Mouse (Mus musculus) ovary, adult 2 months (tissue): ENCODE data around the gene Limk1. TPM values are rescaled to one million over a fixed set of nuclear protein-coding genes. Genes with fewer than 3 reads are reported as not detected.

Experiments used
- polyA plus RNA-seq: library from polyadenylated mRNA; depleted of rRNA; stranded (reverse); fragments of >200 nt; gene quantifications from 2 replicates; pipeline ENCODE4 v1.2.3, GENCODE M21; 2012; rRNA removed

The Limk1 gene
- polyA plus RNA-seq = 26.1 TPM in 2 replicates

GRCm38 (mm10) chr5:134688086-134688717, at the start of gene Limk1:
Limk1 (minus strand) TSS chr5:134688598.

GRCm38 (mm10) chr5:134639269-134639682, 49.1 kb downstream of the Limk1 start, which contains the start of gene Eif4h:
Eif4h (minus strand) TSS chr5:134639490.

GRCm38 (mm10) chr5:134614802-134615201, 73.6 kb downstream of the Limk1 start, which contains the start of gene Lat2:
Lat2 (minus strand) TSS chr5:134615025.

Other genes with a start within 250 kb of the Limk1 start
- 30.6 and 34.3 TPM in 2 replicates for gene Gtf2ird1, start 231.9 kb downstream of the Limk1 start, polyA plus RNA-seq
- gene Clip2, start 136.2 kb downstream of the Limk1 start, polyA plus RNA-seq = 22.0 and 27.4 TPM in 2 replicates
- gene Syna, start 128.4 kb downstream of the Limk1 start, polyA plus RNA-seq = 0.14 TPM in 1 of 2 replicates, not detected in the other
- 53.1 and 66.5 TPM in 2 replicates for gene Rfc2, start 107.2 kb downstream of the Limk1 start, polyA plus RNA-seq
- 4.5 and 4.6 TPM in 2 replicates for gene Lat2, start 73.6 kb downstream of the Limk1 start, polyA plus RNA-seq
- 275 and 281 TPM in 2 replicates for gene Eif4h, start 49.1 kb downstream of the Limk1 start, polyA plus RNA-seq
- 62.6 and 80.0 TPM in 2 replicates for gene Eln, start 58.7 kb upstream of the Limk1 start, polyA plus RNA-seq
- gene Tmem270, start 218.1 kb upstream of the Limk1 start, polyA plus RNA-seq = not detected in 2 replicates
- gene Cldn13, start 226.9 kb upstream of the Limk1 start, polyA plus RNA-seq = not detected in 2 replicates
- gene Mettl27, start 243.8 kb upstream of the Limk1 start, polyA plus RNA-seq = 38.6 and 44.7 TPM in 2 replicates